Mouse (Mus musculus): ENCODE measurements at regions not wholly inside any gene's neighbourhood (a gene's known extent, or its start where the extent isn't known, plus 50 kb on each side); places are given as distances from the start of the nearest gene placed in this dataset.

DNA sequence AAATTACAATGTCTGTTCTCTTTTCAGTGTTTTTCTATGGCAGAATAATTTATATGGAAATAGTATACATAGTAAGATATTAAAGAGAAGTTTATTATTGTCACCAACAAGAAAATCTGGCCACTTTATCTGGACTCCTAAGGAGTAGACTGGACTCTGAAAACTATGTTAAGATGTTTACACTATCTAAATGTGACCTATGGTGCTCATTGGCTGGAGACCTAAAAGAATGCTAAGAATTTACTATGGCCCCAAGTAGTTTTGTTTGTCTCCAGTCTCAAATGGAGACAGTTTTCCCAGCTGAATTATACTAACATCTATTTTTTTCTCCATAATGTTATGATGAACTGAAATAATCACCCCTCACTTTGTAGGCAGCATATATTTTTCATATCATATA lies 421.3 kb upstream of the Gm9747 start:
- TF ChIP-seq GATA1 (IDR thresholded peaks at IDR 0.05; ENCODE audit: borderline replicate concordance, low read length), result no peak
- no peak for TF ChIP-seq FLI1 (IDR thresholded peaks at IDR 0.05; ENCODE audit: low read length)
